Mouse (Mus musculus) erythroblast, embryonic 14.5 days (primary cell): ENCODE results near the gene Pcdh8.

Experiments
- GATA1 ChIP-seq: IDR thresholded peaks from 2 replicates; pipeline ENCODE4 v1.6.1; 2012; ENCODE audit warnings: low read length, inconsistent platforms, mixed read lengths
- TAL1 ChIP-seq: IDR thresholded peaks from 3 replicates; pipeline ENCODE4 v1.6.1; 2012; ENCODE audit warnings: low read length, inconsistent platforms, mixed read lengths

DNA sequence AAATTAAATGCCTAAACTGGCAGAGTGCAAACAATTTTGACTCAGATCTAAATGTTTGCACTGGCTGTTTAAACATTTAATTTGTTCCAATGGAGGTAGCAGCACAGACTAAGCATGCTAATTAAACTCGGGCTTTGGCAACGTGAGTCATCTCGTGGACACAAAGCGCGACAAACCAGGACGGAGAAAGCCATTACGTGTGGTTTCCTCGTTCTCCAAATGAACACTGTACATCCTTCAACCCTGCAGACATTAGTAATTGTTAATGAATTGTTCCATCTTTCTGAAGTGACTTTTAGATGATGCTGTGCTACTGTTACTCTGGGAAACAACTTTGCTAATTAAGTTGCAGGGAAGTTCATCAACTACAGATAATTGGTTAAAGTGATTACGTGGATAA, 32.7 kb downstream of the Pcdh8 start:
- TF ChIP-seq GATA1 (no peak), TAL1 (no peak)
